In genomic region chr15:83699132-83699833, GRCm38 (mm10) we compare ENCODE assay signal across 19 mouse cellular contexts. TPM values are rescaled to one million over a fixed set of nuclear protein-coding genes. Genes with fewer than 3 reads are reported as not detected.
DNase-seq lines count a peak whose midpoint lies in the region; ATAC-seq lines count a peak whose summit lies in the region.
"Had no signal": no experiment of that assay in that cellular context is flagged by ENCODE, and none has a peak within 500 bp of the region (broad histone marks: within the 10 kb centered on the region; RNA-seq: fewer than 3 reads in every experiment).

No protein-coding gene starts in this region.

- H3K9ac ChIP-seq in forebrain, embryonic 11.5 days (ENCODE audit: low read length) = peak overlapping the region; percentile 49
- H3K9ac ChIP-seq in forebrain, embryonic 15.5 days (replicated peaks) = no peak overlapping the region
- no peak overlapping the region for H3K9ac ChIP-seq in neural tube, embryonic 15.5 days (replicated peaks)
- no peak overlapping the region for H3K9ac ChIP-seq in limb, embryonic 12.5 days (replicated peaks)
- H3K9ac ChIP-seq: embryonic facial prominence, embryonic 15.5 days; limb, embryonic 15.5 days; lung, embryonic 14.5 days; neural tube, embryonic 13.5 days had no signal

- peaks cover 28% of the 10 kb centered on the region for H3K4me1 ChIP-seq in forebrain, embryonic 11.5 days (replicated peaks; ENCODE audit: control insufficient read depth, insufficient read depth, low read length)
- H3K4me1 ChIP-seq in forebrain, embryonic 15.5 days = peaks cover 32% of the 10 kb centered on the region
- peaks cover 34% of the 10 kb centered on the region for H3K4me1 ChIP-seq in neural tube, embryonic 15.5 days
- H3K4me1 ChIP-seq in limb, embryonic 12.5 days (replicated peaks) = peaks cover 66% of the 10 kb centered on the region

- H3K27me3 ChIP-seq in forebrain, embryonic 11.5 days (ENCODE audit: control insufficient read depth, insufficient read depth, low read length) = no peaks in the 10 kb centered on the region
- no peaks in the 10 kb centered on the region for H3K27me3 ChIP-seq in forebrain, embryonic 15.5 days
- no peaks in the 10 kb centered on the region; the same call in 1 of the 2 replicates for H3K27me3 ChIP-seq in neural tube, embryonic 15.5 days (replicated peaks)
- no peaks in the 10 kb centered on the region for H3K27me3 ChIP-seq in limb, embryonic 12.5 days
- H3K27me3 ChIP-seq: neural tube, embryonic 13.5 days had no signal

- intact Hi-C loops in gastrocnemius, postnatal 14 days (cut with DNase I; ENCODE audit: low total_unique reads) = no loop called here
- intact Hi-C loops in left cerebral cortex, postnatal 4 days (cut with DNase I) = no loop called here

- H3K36me3 ChIP-seq in forebrain, embryonic 11.5 days (ENCODE audit: control insufficient read depth, insufficient read depth, low read length) = peaks cover 3% of the 10 kb centered on the region; the same call in 1 of the 2 replicates
- H3K36me3 ChIP-seq in forebrain, embryonic 15.5 days = no peaks in the 10 kb centered on the region
- no peaks in the 10 kb centered on the region for H3K36me3 ChIP-seq in neural tube, embryonic 15.5 days
- peaks cover 20% of the 10 kb centered on the region; the same call in 1 of the 2 replicates for H3K36me3 ChIP-seq in limb, embryonic 12.5 days
- H3K36me3 ChIP-seq: embryonic facial prominence, embryonic 15.5 days; limb, embryonic 15.5 days had no signal

- no peak for DNase-seq in forebrain, embryonic 11.5 days (ENCODE audit: low spot score)
- peak; percentile 50 for DNase-seq in neural tube, embryonic 10.5 days (ENCODE audit: extremely low spot score, low spot score)
- no peak for DNase-seq in gastrocnemius, postnatal 14 days
- no peak for DNase-seq in thymus, postnatal 10 days (ENCODE audit: low spot score in 2 of 2)
- no peak for DNase-seq in left cerebral cortex, postnatal 4 days
- DNase-seq: cerebellum, adult 8-10 months; gastrocnemius, adult 2 months; kidney, postnatal 36 days; lung, embryonic 14.5 days; spleen, adult 18-20 months; thymus, postnatal 36 days had no signal

- 11% methylated on average over 20 of the region's 20 CpGs for WGBS in forebrain, embryonic 11.5 days
- 17% methylated on average over 20 of the region's 20 CpGs for WGBS in forebrain, embryonic 15.5 days
- 21% methylated on average over 20 of the region's 20 CpGs for WGBS in neural tube, embryonic 15.5 days
- WGBS in limb, embryonic 12.5 days = 34% methylated on average over 20 of the region's 20 CpGs

- H3K27ac ChIP-seq in forebrain, embryonic 11.5 days (ENCODE audit: low read depth, low read length) = 0 out of 2 replicates have a peak overlapping the region, but pooled peaks have one; percentile 41
- no peak overlapping the region for H3K27ac ChIP-seq in forebrain, embryonic 15.5 days (replicated peaks)
- H3K27ac ChIP-seq in neural tube, embryonic 15.5 days (replicated peaks) = no peak overlapping the region
- peak overlapping the region; percentile 74 for H3K27ac ChIP-seq in limb, embryonic 12.5 days
- H3K27ac ChIP-seq: embryonic facial prominence, embryonic 15.5 days; gastrocnemius, adult 2 months; limb, embryonic 15.5 days; neural tube, embryonic 13.5 days had no signal

- ATAC-seq in forebrain, embryonic 11.5 days (replicated peaks; ENCODE audit: low FRiP score) = peak; percentile 42; the same call in 1 of the 2 replicates
- ATAC-seq in forebrain, embryonic 15.5 days (replicated peaks) = no peak
- ATAC-seq in neural tube, embryonic 15.5 days (ENCODE audit: low FRiP score) = no peak
- no peak for ATAC-seq in limb, embryonic 12.5 days (ENCODE audit: insufficient number of reproducible peaks, insufficient read depth, low FRiP score, low TSS enrichment, low read depth)
- ATAC-seq: intestine, embryonic 16.5 days had no signal

- H3K4me3 ChIP-seq in forebrain, embryonic 11.5 days (ENCODE audit: low read depth, low read length) = no peak overlapping the region
- H3K4me3 ChIP-seq in forebrain, embryonic 15.5 days = no peak overlapping the region
- no peak overlapping the region for H3K4me3 ChIP-seq in neural tube, embryonic 15.5 days (replicated peaks)
- no peak overlapping the region for H3K4me3 ChIP-seq in limb, embryonic 12.5 days (replicated peaks)
- H3K4me3 ChIP-seq: embryonic facial prominence, embryonic 15.5 days; gastrocnemius, adult 2 months; limb, embryonic 15.5 days; neural tube, embryonic 13.5 days had no signal

- H3K4me2 ChIP-seq in forebrain, embryonic 11.5 days (ENCODE audit: low read depth, low read length, severe bottlenecking) = no peak overlapping the region
- no peak overlapping the region for H3K4me2 ChIP-seq in forebrain, embryonic 15.5 days (replicated peaks)
- no peak overlapping the region for H3K4me2 ChIP-seq in neural tube, embryonic 15.5 days
- no peak overlapping the region for H3K4me2 ChIP-seq in limb, embryonic 12.5 days
- H3K4me2 ChIP-seq: embryonic facial prominence, embryonic 15.5 days; limb, embryonic 15.5 days; lung, embryonic 14.5 days; neural tube, embryonic 13.5 days had no signal

- no peaks in the 10 kb centered on the region; the same call in 1 of the 2 replicates for H3K9me3 ChIP-seq in forebrain, embryonic 11.5 days (ENCODE audit: control insufficient read depth, low read length)
- H3K9me3 ChIP-seq in forebrain, embryonic 15.5 days = no peaks in the 10 kb centered on the region
- H3K9me3 ChIP-seq in neural tube, embryonic 15.5 days (replicated peaks) = no peaks in the 10 kb centered on the region
- 0 out of 2 replicates have a peak, but pooled peaks cover 4% of the 10 kb centered on the region for H3K9me3 ChIP-seq in limb, embryonic 12.5 days
- H3K9me3 ChIP-seq: embryonic facial prominence, embryonic 15.5 days; limb, embryonic 15.5 days; neural tube, embryonic 13.5 days had no signal

RNA-seq across cellular contexts. Expression of gene Scube1, which starts 25.5 kb away (rescaled TPM):
- polyA plus RNA-seq in forebrain, embryonic 11.5 days (2014; fragmentation: Nextera tagmentation; extraction: Ambion mirVana) = 33.9 and 38.0 TPM in 2 replicates
- polyA plus RNA-seq in forebrain, embryonic 15.5 days (2015; fragmentation: Nextera tagmentation; extraction: Ambion mirVana) = 17.9 and 20.9 TPM in 2 replicates
- polyA plus RNA-seq in neural tube, embryonic 15.5 days (2015; fragmentation: Nextera tagmentation; extraction: Ambion mirVana) = 9.1 and 10.4 TPM in 2 replicates
- polyA plus RNA-seq in limb, embryonic 12.5 days (2016; fragmentation: Nextera tagmentation; extraction: Ambion mirVana) = 33.6 and 36.7 TPM in 2 replicates
- total RNA-seq in gastrocnemius, postnatal 14 days (2021) = 1 to 10 TPM; 1.2 to 1.7 TPM
- total RNA-seq in left cerebral cortex, postnatal 4 days (2021) = 10 to 100 TPM; 61.6 to 73.2 TPM
- total RNA-seq: megakaryocyte progenitor cell, adult 5-6 weeks had no signal

Comparison
In these comparisons a context has a peak if more than half of its experiments do, and no peak if none do; other contexts are left out.
1. H3K27ac ChIP-seq: peak in forebrain, embryonic 11.5 days (single experiment) and limb, embryonic 12.5 days (single experiment); none in forebrain, embryonic 15.5 days (single experiment) and neural tube, embryonic 15.5 days (single experiment).